Mouse (Mus musculus): ENCODE data around the gene Ulk1.

The Ulk1 gene

GRCm38 (mm10) chr5:110769272-110769671 is 40.6 kb downstream of the Ulk1 start:
- DNase-seq (ENCODE audit: low spot score in 2 of 2) = no peak

- DNase-seq (ENCODE audit: low spot score in 2 of 2) = no peak
These were observed 46.0 kb downstream of the Ulk1 start for GRCm38 (mm10) chr5:110763890-110764289.

- DNase-seq (ENCODE audit: low spot score in 2 of 2) = no peak
These were observed 64.9 kb downstream of the Ulk1 start for GRCm38 (mm10) chr5:110745021-110745420.

- DNase-seq (ENCODE audit: low spot score in 2 of 2) = no peak
These were observed 70.2 kb downstream of the Ulk1 start for GRCm38 (mm10) chr5:110739496-110740275.

GRCm38 (mm10) chr5:110735606-110736005 is 74.3 kb downstream of the Ulk1 start:
- no peak for DNase-seq (ENCODE audit: low spot score in 2 of 2)

Data from natural killer cell, adult 2 months (primary cell).